Mouse (Mus musculus): ENCODE data around the gene Tox2. TPM values are rescaled to one million over a fixed set of nuclear protein-coding genes. Genes with fewer than 3 reads are reported as not detected.

The Tox2 gene
- polyA plus RNA-seq, 1 experiment from 2014 or later = 2.0 TPM

DNA sequence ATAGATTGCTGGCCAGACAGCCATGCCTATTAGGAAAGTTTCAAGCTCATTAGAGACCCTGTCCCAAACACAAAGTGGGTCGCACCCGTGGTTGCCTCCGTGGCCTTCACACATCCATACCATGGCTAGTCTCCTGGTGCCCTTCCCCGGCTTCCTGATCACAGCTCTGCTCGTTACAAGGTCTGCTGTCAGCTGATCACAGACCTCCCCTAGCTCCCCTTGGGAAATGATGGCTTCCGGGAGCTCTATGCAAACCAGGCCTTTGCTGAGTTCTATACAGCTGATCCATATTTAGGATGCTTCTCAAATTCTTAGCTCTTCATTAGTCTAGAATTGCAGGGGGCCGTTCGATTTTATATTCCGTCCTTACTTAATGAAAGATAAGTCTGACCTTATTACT lies 75.1 kb downstream of the Tox2 start:
- ATAC-seq (replicated peaks; ENCODE audit: low FRiP score) (no peak), DNase-seq (ENCODE audit: low spot score) (no peak)
- Histone ChIP-seq H3K4me2 (no peak overlapping the region), H3K9me3 (ENCODE audit: control insufficient read depth, low read length) (no peaks in the 10 kb centered on the region), H3K4me3 (ENCODE audit: low read depth, low read length) (no peak overlapping the region), H3K27me3 (replicated peaks; ENCODE audit: control insufficient read depth, insufficient read depth, low read length) (peaks cover 4% of the 10 kb centered on the region; the same call in 1 of the 2 replicates), H3K36me3 (ENCODE audit: control insufficient read depth, insufficient read depth, low read length) (no peaks in the 10 kb centered on the region), H3K27ac (ENCODE audit: low read depth, low read length) (no peak overlapping the region), H3K9ac (ENCODE audit: low read depth, low read length) (no peak overlapping the region), H3K4me1 (replicated peaks; ENCODE audit: control insufficient read depth, insufficient read depth, low read length) (no peaks in the 10 kb centered on the region; the same call in none of the 2 replicates)
- WGBS = 39% methylated on average over 9 of the region's 9 CpGs

DNA sequence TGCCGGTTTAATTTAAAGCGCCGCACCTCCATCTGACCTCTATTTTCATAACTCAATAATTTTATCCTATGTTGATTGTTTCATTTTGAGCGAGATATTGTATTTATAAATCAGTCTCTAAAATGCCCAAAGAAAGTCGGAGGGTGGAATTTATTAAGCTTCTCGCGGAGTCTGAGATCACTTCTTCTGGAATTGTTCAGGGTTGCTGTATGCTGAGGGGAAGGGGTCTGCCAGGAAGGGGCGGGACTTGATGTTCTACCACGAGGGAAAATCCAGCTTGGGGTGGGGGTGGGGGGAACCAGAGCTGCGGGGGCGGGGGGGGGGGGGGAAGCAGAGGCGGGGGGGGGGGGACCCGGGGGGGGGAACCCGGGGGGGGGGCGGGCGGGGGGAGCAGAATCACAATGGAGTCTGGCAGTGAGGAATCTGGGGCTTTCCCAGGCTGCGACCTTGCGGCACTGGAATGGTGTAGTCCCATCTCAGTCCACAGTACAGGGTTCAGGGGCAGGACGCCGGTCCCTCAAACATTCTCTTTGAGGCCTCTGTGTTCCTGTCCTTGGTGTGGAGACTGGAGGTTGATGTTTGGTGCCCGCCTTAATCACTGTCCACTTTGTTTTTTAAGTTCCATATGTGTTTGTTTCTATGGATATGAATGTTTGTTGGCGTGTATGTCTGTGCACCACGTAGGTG lies 77.9 kb downstream of the Tox2 start:
- H3K4me1 ChIP-seq (replicated peaks; ENCODE audit: control insufficient read depth, insufficient read depth, low read length) = no peaks in the 10 kb centered on the region; the same call in none of the 2 replicates
- H3K27me3 ChIP-seq (replicated peaks; ENCODE audit: control insufficient read depth, insufficient read depth, low read length) = peaks cover 4% of the 10 kb centered on the region; the same call in 1 of the 2 replicates
- H3K4me2 ChIP-seq = no peak overlapping the region; the same call in 1 of the 2 replicates
- no peak overlapping the region for H3K9ac ChIP-seq (ENCODE audit: low read depth, low read length)
- DNase-seq (ENCODE audit: low spot score) (no peak), ATAC-seq (replicated peaks; ENCODE audit: low FRiP score) (no peak; the same call in 1 of the 2 replicates)
- no peaks in the 10 kb centered on the region for H3K9me3 ChIP-seq (ENCODE audit: control insufficient read depth, low read length)
- H3K27ac ChIP-seq (ENCODE audit: low read depth, low read length) = no peak overlapping the region
- H3K36me3 ChIP-seq (ENCODE audit: control insufficient read depth, insufficient read depth, low read length) = no peaks in the 10 kb centered on the region
- no peak overlapping the region for H3K4me3 ChIP-seq (ENCODE audit: low read depth, low read length)
- WGBS = 61% methylated on average over 16 of the region's 23 CpGs

DNA sequence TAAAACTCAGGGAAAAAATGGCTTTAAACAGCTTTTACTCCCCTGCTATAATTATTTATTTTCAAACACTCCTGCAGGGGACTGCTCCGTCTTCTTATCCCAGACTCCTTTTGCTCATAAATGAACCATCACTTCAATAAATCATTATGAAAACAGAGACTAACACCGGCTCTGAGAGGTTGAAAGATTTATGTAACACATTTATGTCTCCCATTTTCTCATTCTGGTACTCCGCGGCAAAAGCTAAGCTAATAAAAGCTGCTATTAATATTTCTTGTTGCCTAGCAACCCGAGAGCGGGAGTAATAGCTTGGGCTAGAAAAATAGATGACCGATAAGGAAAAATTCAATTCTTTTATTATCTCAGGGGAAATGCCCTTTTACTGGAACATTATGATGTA lies 81.9 kb downstream of the Tox2 start:
- Histone ChIP-seq H3K4me2 (no peak overlapping the region), H3K9ac (ENCODE audit: low read depth, low read length) (no peak overlapping the region), H3K36me3 (ENCODE audit: control insufficient read depth, insufficient read depth, low read length) (no peaks in the 10 kb centered on the region), H3K4me1 (replicated peaks; ENCODE audit: control insufficient read depth, insufficient read depth, low read length) (no peaks in the 10 kb centered on the region; the same call in 1 of the 2 replicates), H3K27me3 (replicated peaks; ENCODE audit: control insufficient read depth, insufficient read depth, low read length) (peaks cover 10% of the 10 kb centered on the region), H3K4me3 (ENCODE audit: low read depth, low read length) (no peak overlapping the region), H3K27ac (ENCODE audit: low read depth, low read length) (no peak overlapping the region), H3K9me3 (ENCODE audit: control insufficient read depth, low read length) (no peaks in the 10 kb centered on the region)
- ATAC-seq (replicated peaks; ENCODE audit: low FRiP score) (no peak), DNase-seq (ENCODE audit: low spot score) (no peak)
- 66% methylated on average over 7 of the region's 7 CpGs for WGBS

DNA sequence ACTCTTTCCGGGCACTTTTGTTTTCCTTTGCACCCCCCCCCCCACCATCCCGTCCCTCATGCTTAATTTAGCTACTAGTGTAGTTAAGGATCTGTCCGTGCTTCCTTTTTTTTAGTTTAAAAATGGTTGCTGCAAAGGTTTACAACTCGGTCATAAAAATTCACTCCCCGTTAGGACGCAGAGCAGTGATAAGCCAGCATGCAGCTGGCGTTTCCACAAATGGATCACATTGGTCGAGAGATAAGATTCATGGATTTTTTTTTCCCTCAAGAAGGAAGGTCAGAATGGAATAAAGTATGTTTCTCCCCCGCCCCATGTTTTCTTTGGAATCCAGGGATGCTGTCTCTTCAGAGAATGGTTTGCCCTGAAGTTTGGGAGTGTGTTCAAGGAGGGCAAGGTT lies 82.4 kb downstream of the Tox2 start:
- Histone ChIP-seq H3K9ac (ENCODE audit: low read depth, low read length) (no peak overlapping the region), H3K36me3 (ENCODE audit: control insufficient read depth, insufficient read depth, low read length) (no peaks in the 10 kb centered on the region), H3K4me3 (ENCODE audit: low read depth, low read length) (no peak overlapping the region), H3K27me3 (replicated peaks; ENCODE audit: control insufficient read depth, insufficient read depth, low read length) (peaks cover 15% of the 10 kb centered on the region), H3K9me3 (ENCODE audit: control insufficient read depth, low read length) (no peaks in the 10 kb centered on the region), H3K4me2 (peak overlapping the region; percentile 13; the same call in 1 of the 2 replicates), H3K4me1 (replicated peaks; ENCODE audit: control insufficient read depth, insufficient read depth, low read length) (no peaks in the 10 kb centered on the region), H3K27ac (ENCODE audit: low read depth, low read length) (no peak overlapping the region)
- ATAC-seq (replicated peaks; ENCODE audit: low FRiP score) (no peak), DNase-seq (ENCODE audit: low spot score) (no peak)
- WGBS = 26% methylated on average over 9 of the region's 9 CpGs

DNA sequence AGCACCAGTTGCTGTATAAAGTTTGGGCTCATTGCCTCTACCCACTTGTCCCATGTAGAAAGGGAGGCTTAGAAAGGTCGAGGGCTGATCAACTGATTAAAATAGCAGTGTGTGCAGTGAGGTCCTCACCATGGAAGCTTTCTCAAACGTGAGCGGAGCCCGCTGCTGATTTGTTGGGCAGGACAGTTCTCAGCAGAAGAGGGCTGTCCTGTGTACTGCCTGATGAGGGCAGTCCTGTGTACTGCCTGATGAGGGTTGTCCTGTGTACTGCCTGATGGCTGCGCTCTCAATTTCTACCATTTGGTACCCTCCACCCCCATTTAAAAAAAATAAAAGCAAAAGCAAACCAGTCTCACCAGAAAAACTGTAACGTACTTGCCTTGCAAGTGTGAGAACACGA lies 82.8 kb downstream of the Tox2 start:
- peak overlapping the region; percentile 13; the same call in 1 of the 2 replicates for H3K4me2 ChIP-seq
- 44% methylated on average over 7 of the region's 7 CpGs for WGBS
- ATAC-seq (replicated peaks; ENCODE audit: low FRiP score) (0 out of 2 replicates have a peak, but pooled peaks have one; percentile 46), DNase-seq (ENCODE audit: low spot score) (no peak)
- no peaks in the 10 kb centered on the region for H3K4me1 ChIP-seq (replicated peaks; ENCODE audit: control insufficient read depth, insufficient read depth, low read length)
- peaks cover 19% of the 10 kb centered on the region for H3K27me3 ChIP-seq (replicated peaks; ENCODE audit: control insufficient read depth, insufficient read depth, low read length)
- H3K36me3 ChIP-seq (ENCODE audit: control insufficient read depth, insufficient read depth, low read length) = no peaks in the 10 kb centered on the region
- H3K9me3 ChIP-seq (ENCODE audit: control insufficient read depth, low read length) = no peaks in the 10 kb centered on the region
- H3K9ac ChIP-seq (ENCODE audit: low read depth, low read length) = no peak overlapping the region
- H3K27ac ChIP-seq (ENCODE audit: low read depth, low read length) = no peak overlapping the region
- no peak overlapping the region for H3K4me3 ChIP-seq (ENCODE audit: low read depth, low read length)

DNA sequence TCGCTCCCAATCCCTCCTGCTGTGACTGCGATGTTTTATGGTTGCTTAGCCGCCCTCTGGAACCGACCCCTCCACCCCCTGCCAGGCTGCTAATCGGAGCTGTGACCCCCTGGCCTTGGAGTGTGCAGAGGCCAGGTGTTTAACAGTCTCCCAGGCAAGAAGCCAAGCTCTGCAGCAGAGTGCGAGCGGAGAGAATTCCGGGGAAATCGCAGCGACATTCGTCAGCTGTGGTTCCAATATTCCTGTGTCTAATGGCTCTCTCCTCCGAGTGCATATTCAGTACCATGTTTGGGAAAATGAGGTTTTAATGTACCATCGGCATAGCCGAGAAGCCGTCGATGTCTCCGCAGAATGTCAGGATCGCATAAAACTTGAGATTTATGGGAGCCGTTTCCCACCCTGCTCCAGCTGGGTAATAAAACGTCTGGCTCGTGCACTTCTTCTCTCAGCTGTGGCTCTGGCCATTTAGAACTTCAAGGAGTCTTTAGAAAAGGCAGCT lies 86.0 kb downstream of the Tox2 start:
- ATAC-seq (replicated peaks; ENCODE audit: low FRiP score) = no peak
- Histone ChIP-seq H3K4me1 (replicated peaks; ENCODE audit: control insufficient read depth, insufficient read depth, low read length) (no peaks in the 10 kb centered on the region), H3K9me3 (ENCODE audit: control insufficient read depth, low read length) (no peaks in the 10 kb centered on the region), H3K9ac (ENCODE audit: low read depth, low read length) (no peak overlapping the region), H3K4me3 (ENCODE audit: low read depth, low read length) (no peak overlapping the region), H3K36me3 (ENCODE audit: control insufficient read depth, insufficient read depth, low read length) (no peaks in the 10 kb centered on the region), H3K27ac (ENCODE audit: low read depth, low read length) (no peak overlapping the region), H3K27me3 (replicated peaks; ENCODE audit: control insufficient read depth, insufficient read depth, low read length) (peaks cover 21% of the 10 kb centered on the region), H3K4me2 (peak overlapping the region; percentile 11; the same call in 1 of the 2 replicates)
- 23% methylated on average over 21 of the region's 21 CpGs for WGBS
- no peak for DNase-seq (ENCODE audit: low spot score)

DNA sequence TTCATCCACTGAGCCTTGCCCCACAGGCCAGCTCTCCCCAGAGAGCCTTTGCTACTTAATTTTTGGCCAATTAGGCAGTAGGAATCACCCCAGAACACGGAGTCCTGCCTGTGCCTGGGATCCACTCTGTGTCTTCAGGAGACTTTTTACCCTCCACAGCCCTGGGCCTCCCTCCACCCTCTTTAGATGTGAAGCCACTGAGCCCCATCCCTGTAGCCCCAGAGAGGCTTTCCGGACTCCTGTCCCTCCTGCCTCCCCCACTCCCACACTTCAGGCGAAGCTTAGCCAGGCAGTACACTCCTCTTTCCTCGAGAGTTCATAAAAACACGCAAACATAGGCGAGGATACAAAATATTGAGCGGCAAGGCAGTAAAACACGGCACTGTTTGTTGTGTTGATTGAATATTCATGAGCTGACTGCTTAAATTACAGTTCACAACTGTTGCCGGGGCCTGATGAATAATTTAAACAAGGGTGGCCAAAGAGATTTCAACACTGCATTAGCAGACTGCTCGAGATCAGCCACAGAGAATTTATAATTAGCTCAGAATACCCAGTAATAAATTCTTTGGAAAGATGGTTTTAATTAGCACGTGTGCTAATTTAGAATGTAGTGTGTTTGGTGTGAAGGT lies 94.2 kb downstream of the Tox2 start:
- WGBS = 61% methylated on average over 11 of the region's 11 CpGs
- DNase-seq (ENCODE audit: low spot score) = no peak
- Histone ChIP-seq H3K36me3 (ENCODE audit: control insufficient read depth, insufficient read depth, low read length) (no peaks in the 10 kb centered on the region), H3K9me3 (ENCODE audit: control insufficient read depth, low read length) (no peaks in the 10 kb centered on the region), H3K9ac (ENCODE audit: low read depth, low read length) (no peak overlapping the region), H3K4me1 (replicated peaks; ENCODE audit: control insufficient read depth, insufficient read depth, low read length) (no peaks in the 10 kb centered on the region), H3K4me2 (no peak overlapping the region), H3K27me3 (replicated peaks; ENCODE audit: control insufficient read depth, insufficient read depth, low read length) (no peaks in the 10 kb centered on the region; the same call in 1 of the 2 replicates), H3K27ac (ENCODE audit: low read depth, low read length) (no peak overlapping the region), H3K4me3 (ENCODE audit: low read depth, low read length) (no peak overlapping the region)
- ATAC-seq (replicated peaks; ENCODE audit: low FRiP score) = no peak

DNA sequence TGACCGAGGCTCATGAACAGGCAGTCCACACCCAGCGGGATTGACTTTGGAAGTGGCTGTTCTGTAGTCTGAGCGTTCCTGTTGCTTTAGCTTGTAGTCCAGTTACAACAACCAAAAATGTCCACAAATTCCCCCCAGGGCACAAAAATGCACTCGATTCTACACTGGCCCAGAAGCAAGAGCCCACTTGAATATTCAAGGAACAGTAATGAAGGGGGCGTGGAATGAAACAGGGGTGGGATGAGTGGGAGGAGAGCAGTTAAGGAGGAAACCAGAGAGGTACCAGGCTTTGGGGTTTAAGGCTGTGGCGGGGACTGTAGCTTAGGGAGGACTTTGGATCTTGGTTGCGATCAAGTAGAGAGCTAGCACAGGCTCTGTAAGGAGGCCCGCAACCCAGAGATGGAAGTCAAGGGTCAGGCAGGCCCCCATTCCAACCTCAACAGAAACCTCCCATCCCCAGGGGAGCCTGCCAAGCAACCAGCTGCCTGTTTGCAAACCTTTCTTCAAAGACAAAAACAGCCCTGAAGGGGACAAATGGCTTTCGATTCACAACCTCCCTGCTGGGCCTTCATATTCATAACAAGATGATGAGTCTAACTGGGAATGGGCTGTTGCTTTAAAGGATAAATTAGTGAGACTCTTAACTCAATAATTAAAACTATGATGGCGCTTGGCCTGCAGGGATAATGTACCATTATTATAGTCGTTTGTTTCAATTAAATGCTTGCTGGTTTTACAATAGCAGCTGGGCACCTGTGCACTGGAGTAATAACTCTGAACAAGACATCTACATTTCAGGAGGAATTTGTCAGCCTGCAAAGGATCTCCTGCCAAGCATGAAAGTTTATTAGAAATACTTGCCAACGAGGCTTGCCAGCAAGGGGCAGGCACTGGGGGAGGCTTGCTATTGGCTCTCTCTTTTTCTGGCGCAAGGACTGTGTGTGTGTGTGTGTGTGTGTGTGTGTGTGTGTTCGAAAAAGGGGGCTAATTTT lies 97.4 kb downstream of the Tox2 start:
- DNase-seq (ENCODE audit: low spot score) = no peak
- no peak overlapping the region for H3K27ac ChIP-seq (ENCODE audit: low read depth, low read length)

More for the DNA sequence above, 97.4 kb downstream of the Tox2 start:
- Histone ChIP-seq H3K27me3 (replicated peaks; ENCODE audit: control insufficient read depth, insufficient read depth, low read length) (no peaks in the 10 kb centered on the region; the same call in none of the 2 replicates), H3K4me2 (no peak overlapping the region), H3K36me3 (ENCODE audit: control insufficient read depth, insufficient read depth, low read length) (no peaks in the 10 kb centered on the region), H3K9me3 (ENCODE audit: control insufficient read depth, low read length) (no peaks in the 10 kb centered on the region), H3K9ac (ENCODE audit: low read depth, low read length) (no peak overlapping the region), H3K4me1 (replicated peaks; ENCODE audit: control insufficient read depth, insufficient read depth, low read length) (no peaks in the 10 kb centered on the region), H3K4me3 (ENCODE audit: low read depth, low read length) (no peak overlapping the region)
- WGBS = 59% methylated on average over 14 of the region's 14 CpGs
- ATAC-seq (replicated peaks; ENCODE audit: low FRiP score) = no peak
